Mouse (Mus musculus): ENCODE results near the gene Cep70.

Gene Cep70

DNA sequence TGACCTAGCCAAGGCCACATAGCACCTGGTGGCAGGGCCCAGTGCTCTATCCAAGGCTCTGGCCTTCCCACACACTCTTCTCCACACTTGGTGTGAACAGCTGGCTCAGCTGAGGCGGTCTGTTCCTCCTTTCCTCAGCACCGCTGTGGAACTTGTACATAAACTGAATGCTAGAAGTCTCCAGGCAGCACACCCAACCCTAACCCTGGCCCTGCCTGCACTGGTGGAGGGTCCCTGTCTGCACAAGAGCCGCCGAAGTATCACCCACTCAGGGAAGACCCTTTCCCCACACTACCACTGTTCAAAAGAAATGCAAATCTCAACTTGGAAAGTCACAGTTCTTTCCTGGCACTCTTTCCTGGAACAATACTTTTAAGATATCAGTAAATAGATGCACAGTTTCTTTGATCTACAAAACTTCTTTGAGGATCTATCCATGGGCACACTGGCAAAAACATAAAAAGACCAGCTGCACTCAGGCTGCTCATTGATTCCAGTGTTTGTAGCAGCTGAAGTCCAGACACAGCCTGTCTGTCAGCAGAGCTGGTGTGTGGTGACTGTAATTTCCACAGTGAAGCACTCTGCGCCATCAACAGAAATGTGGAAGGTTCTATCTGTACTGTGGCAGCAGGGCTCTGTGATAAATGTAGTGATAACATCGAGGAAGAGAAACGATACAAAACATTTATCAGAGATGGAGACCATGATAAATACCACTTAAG is 82.2 kb downstream of the Cep70 start:
- DNase-seq: no peak

DNA sequence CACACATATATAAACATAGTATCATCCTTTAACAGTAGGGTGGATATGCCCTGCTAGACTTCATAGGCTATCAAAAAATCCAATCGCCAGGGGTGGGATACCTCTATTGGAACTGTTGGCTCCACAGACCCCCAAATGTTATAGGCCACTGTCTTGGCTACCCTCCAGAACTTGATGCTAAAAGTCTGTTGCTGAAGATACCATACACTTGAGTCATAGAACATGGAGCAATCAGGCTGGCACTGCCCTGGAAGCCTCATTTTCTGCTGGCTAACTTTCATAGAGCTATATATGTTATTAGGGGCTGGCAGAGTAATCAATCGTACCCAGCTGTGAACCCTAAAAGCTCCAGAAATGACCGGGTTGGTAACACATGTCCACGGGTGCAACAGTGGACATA is 82.8 kb downstream of the Cep70 start:
- no peak for DNase-seq

DNA sequence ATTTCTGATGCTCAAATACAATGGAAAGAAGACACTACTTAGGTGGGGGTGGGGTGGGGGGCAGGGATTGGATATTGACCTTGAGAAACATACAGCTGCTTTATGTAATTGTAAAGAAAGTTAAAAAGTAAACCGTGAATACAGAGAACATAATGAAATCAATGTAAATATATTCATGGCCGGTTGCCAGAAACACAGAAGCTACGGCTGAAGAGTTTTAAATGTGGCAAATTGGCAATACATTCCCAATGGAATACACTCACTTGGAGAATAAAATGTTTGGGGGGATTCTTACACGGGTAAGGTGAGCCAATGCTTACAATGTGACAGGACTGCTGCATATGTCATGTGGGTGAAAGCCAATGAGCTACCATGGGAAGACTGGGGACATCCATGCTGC is 83.7 kb downstream of the Cep70 start:
- no peak for DNase-seq

DNA sequence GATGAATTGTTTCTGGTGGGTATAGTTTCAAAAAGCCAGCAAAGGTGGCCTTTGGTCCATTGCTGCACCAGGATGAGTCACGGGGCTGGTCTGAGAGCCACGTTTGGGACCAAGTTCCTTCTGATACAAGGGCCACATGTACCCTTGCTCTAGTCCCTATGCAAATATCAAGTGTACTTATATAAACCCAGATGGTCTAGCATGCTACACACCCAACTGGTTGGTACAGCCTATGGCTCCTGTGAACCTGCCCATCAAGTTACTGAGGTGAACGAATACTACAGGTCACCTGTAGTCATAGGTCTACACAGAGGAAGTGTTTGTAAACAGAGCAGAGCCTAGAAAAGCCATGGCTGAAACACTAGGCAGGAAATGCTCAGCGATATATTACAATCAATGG is 93.4 kb downstream of the Cep70 start:
- no peak for DNase-seq

GRCm38 (mm10) chr9:99338293-99338692 is 95.1 kb downstream of the Cep70 start:
- DNase-seq: no peak

DNA sequence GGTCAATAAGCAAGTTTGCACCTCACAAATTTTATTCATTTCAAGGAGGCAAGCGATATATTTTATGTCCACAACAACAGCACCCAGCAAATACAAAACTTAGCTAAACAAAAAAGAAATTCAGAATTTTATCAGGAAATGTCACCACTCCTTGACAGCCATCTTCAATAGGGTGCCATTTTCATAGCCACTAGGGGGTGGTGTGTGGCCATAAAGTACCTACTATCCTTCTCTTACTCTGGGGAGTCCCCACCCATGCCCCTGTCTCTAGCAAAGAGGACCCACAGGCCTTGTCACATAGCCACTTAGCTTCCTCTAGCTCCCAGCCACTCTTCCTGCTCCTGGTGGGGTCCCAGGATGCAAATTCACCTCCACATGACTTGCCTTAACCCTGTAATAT is 96.0 kb downstream of the Cep70 start:
- DNase-seq: no peak

DNA sequence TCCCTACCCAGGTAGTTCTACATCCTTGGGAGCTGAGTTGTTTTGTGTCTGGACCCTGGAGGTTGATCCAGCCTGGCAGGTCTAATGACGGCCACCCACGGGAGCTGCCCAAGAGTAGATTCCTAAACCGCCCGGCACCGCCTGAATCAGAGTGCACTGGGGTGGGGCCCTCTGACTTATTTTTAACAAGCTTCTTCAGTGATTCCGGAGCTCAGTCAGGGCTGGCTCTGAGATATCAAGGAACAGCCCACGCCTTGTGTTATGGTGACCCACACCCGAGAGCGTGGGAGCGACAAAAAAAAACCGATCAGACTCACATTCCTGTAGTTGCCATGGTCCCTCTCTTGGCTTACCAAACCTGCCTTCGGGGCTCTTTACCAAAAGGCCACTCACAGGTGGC is 97.0 kb downstream of the Cep70 start:
- DNase-seq: no peak

DNA sequence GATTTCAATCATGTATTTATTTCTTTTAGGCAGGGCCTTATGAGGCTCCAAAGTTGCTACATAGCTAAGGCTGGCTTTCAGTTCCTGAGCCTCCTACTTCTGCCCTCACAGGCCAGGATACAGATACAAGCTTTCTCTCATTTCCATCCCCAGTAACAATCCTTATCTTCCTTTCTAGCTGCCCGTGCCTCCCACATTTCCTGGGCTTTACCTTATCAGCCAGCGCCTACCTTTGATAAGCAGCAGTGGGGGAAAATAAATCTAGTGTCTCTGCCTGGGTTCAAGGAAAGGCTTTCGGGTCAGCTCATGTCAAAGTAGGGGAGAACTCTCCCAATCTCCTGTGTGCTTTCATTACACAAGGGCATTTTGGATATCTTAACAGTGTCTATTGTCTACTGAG is 98.4 kb downstream of the Cep70 start:
- no peak for DNase-seq

- peak in 1 of 2 experiments; percentile 24 for DNase-seq
Measured at GRCm38 (mm10) chr9:99345351-99345792, 102.2 kb downstream of the Cep70 start.
